Mouse (Mus musculus): Measurements from ENCODE around the gene Kat2b.

DNA sequence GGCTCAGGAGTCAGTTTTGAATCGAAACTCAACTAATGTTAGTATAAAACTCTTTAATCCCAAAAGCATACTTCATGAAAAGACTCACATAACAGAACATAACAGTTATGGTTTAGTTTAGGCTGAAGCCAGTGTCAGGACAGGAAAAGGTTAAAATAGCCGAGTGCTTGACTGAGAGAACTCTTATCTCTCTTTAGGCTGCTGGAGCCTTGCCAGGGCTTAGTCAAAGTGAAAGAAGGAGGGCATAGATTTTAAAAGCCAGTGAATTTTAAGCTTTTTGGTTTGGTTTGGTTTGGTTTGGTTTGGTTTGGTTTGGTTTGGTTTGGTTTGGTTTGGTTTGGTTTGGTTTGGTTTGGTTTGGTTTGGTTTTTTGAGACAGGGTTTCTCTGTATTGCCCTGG lies 34.2 kb upstream of the Kat2b start:
- TF ChIP-seq MAFK (IDR thresholded peaks at IDR 0.05; ENCODE audit: insufficient read depth, low read depth, low read length) (no peak), HCFC1 (IDR thresholded peaks at IDR 0.05; ENCODE audit: borderline replicate concordance, insufficient read depth, low read length) (no peak), ZNF384 (IDR thresholded peaks at IDR 0.05; ENCODE audit: low read depth, low read length) (no peak), ZC3H11A (IDR thresholded peaks at IDR 0.05; ENCODE audit: borderline replicate concordance, low read depth, low read length) (no peak), CHD2 (IDR thresholded peaks at IDR 0.05; ENCODE audit: low read depth, low read length) (no peak)
